Mouse (Mus musculus): ENCODE data around the gene Pim3. TPM values are rescaled to one million over a fixed set of nuclear protein-coding genes. Genes with fewer than 3 reads are reported as not detected.

Gene Pim3
- polyA plus RNA-seq, 1 experiment from 2014 or later, result 42.7 TPM

DNA sequence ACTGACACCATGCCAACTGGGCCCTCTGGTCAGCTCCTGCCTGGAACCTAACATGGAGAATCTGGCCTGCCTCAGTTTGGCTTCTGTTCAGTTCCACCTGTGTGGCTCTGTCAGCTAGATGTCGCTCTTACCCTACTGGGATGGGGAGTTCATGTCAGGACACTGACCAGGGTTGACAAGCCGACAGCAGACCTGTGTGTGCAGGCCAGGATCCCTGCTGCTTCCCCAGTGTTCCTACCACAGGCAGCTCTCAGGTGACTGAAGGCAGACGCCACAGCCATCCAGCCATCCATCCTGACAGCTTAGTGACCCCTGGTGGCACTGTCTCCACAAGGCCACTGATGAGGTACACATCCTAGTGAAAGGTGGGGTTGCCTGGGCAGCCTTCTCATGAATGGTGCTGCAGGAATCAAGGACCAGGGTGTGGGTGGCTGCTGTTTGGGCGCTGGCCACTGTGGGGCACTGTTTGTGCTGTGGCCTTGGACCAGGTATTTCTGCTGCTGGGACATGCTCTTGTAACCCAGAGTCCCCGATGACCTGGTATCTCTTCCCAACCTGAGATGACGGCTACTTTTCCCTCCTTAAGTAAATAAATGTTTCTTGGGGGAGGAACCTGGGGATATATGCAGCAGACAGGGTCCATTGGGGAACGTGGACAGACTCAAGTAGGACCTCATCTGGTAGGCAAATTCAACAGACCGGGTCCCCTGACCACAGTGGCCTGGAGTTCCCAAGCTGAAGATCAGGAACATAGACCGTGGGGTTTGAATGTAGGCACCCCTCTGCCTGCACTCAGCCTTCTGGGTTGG, 33.8 kb upstream of the Pim3 start:
- Histone ChIP-seq H3K4me1 (0 out of 2 replicates have a peak, but pooled peaks cover 4% of the 10 kb centered on the region), H3K4me3 (no peak overlapping the region), H3K36me3 (ENCODE audit: poor library complexity, severe bottlenecking) (peaks cover 47% of the 10 kb centered on the region), H3K27ac (no peak overlapping the region), H3K9ac (no peak overlapping the region), H3K27me3 (no peaks in the 10 kb centered on the region), H3K9me3 (replicated peaks) (no peaks in the 10 kb centered on the region), H3K4me2 (no peak overlapping the region)
- peak; percentile 46 for ATAC-seq
- 24% methylated on average over 9 of the region's 9 CpGs for WGBS

DNA sequence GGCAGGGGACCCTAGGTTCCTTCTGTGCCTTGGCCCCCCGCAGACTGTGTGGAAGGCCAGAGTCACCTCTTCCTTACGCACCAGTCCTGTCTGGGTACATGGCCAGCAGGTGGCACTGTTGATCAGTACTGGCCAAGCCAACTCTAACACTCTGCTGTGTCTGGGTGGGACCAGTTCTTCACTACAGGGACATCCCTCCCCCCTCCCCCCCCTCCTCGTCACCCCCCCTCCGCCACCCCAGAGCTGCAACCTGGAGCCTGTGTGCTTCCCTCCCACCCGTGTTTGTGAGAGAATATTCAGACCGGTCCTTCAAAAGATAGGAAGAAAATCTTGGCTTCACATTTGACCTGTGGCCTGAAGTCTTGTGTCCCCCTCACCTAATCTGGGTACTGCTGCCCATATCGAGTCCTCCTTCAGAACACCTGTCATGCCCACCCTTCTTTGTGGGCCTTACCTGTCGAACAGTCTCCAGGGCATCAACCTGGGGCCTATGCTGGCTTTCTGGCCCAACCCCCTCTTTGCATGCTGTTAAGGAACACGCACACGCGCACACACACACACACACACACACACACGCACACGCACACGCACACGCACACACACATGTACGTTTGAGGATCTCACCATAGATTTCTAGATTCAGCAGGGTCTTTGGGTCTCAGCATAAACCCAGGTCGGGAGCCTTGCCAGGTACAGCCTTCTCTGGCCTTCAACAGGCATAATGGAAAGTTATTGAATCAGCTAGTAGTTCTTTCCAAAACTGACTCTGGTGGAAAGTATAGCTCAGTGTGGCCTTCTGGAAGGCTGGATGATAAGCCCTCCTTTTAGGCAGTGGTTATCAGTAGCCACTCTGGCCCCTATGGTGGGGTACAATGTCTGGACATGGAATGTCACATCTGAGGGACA, 32.9 kb upstream of the Pim3 start:
- Histone ChIP-seq H3K36me3 (ENCODE audit: poor library complexity, severe bottlenecking) (peaks cover 38% of the 10 kb centered on the region), H3K9me3 (replicated peaks) (no peaks in the 10 kb centered on the region), H3K4me1 (0 out of 2 replicates have a peak, but pooled peaks cover 4% of the 10 kb centered on the region), H3K4me3 (no peak overlapping the region), H3K4me2 (no peak overlapping the region), H3K27me3 (no peaks in the 10 kb centered on the region), H3K9ac (no peak overlapping the region), H3K27ac (no peak overlapping the region)
- ATAC-seq, result peak; percentile 91
- WGBS, result 57% methylated on average over 17 of the region's 17 CpGs

DNA sequence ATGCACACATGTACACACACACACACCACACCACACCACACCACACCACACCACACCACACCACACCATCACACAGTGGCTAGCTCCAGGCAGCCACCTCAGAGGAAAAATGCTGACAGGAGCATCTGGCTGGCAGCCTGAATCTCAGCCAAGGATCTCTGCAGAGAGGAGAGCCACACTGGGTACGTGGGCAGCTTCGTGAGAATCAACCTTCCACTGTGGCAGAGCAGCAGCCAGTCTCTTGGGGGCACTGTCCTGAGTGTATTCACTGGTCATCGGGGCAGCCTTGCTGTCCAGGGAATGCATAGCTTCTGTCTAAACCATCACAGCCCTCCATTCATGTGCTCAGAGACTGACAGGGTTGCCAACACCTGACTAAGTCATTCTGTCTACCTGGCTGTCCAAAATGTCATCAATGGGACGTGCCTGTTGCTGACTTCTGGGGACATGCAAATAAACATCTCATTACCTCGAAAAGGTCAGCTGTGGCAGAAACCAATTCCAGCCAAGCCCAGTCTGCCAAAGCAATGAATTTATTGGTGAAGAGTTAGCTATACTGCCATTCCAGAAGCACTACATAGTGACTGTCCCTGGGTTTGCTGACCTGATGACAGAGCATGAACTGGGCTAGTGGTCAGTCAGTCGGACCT, 32.1 kb upstream of the Pim3 start:
- Histone ChIP-seq H3K4me2 (no peak overlapping the region), H3K4me1 (0 out of 2 replicates have a peak, but pooled peaks cover 4% of the 10 kb centered on the region), H3K4me3 (no peak overlapping the region), H3K36me3 (ENCODE audit: poor library complexity, severe bottlenecking) (peaks cover 29% of the 10 kb centered on the region), H3K9ac (no peak overlapping the region), H3K27me3 (no peaks in the 10 kb centered on the region), H3K27ac (no peak overlapping the region), H3K9me3 (replicated peaks) (no peaks in the 10 kb centered on the region)
- 76% methylated on average over 6 of the region's 6 CpGs for WGBS
- ATAC-seq, result no peak

DNA sequence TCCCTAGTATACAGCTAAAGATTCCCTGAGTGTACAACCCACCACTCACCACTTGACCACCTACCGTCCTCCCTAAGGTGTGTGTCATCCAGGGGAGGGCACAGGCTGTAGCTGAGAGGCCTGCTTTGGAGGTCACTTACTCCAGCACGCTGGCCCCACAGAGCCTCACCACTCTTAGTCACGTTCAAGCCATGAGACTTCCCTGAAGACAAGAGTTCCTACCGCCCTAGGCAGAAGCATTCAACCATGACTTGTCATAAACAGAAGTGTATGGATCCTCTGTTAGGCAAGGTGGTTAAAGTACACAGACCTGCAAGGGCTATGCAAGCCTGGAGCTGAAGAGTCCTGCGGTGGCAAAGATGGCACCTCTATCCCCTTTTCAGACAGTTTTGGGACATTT, 31.3 kb upstream of the Pim3 start:
- no peak overlapping the region for H3K4me2 ChIP-seq
- H3K27ac ChIP-seq, result no peak overlapping the region
- ATAC-seq, result no peak
- no peak overlapping the region for H3K9ac ChIP-seq
- H3K27me3 ChIP-seq, result no peaks in the 10 kb centered on the region
- H3K36me3 ChIP-seq (ENCODE audit: poor library complexity, severe bottlenecking), result peaks cover 22% of the 10 kb centered on the region
- H3K9me3 ChIP-seq (replicated peaks), result no peaks in the 10 kb centered on the region
- 0 out of 2 replicates have a peak, but pooled peaks cover 4% of the 10 kb centered on the region for H3K4me1 ChIP-seq
- no peak overlapping the region for H3K4me3 ChIP-seq
- 86% methylated on average over 5 of the region's 5 CpGs for WGBS

DNA sequence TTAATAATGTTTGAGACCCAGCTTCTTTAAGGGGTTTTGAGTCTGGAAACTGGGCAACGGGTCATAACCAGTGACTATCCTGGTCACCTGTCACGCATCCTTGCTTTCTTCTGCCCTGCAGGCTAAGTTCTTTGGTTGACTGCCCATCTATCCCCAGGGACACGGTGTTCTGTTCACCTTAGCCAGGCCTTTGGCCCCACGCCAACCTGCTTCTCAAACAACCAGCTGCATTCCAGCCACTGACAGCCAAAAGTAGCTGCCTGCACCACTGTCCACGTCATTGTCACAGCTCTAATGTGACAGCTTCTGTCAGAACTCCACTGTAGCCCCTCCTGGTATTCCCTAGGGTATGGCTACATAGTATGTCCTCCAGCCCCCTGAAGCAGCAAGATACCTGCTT, 30.5 kb upstream of the Pim3 start:
- Histone ChIP-seq H3K4me2 (no peak overlapping the region), H3K27me3 (no peaks in the 10 kb centered on the region), H3K9me3 (replicated peaks) (no peaks in the 10 kb centered on the region), H3K27ac (no peak overlapping the region), H3K9ac (no peak overlapping the region), H3K4me1 (0 out of 2 replicates have a peak, but pooled peaks cover 4% of the 10 kb centered on the region), H3K4me3 (no peak overlapping the region), H3K36me3 (ENCODE audit: poor library complexity, severe bottlenecking) (peaks cover 14% of the 10 kb centered on the region)
- WGBS, result 66% methylated on average over 5 of the region's 5 CpGs
- ATAC-seq, result no peak

DNA sequence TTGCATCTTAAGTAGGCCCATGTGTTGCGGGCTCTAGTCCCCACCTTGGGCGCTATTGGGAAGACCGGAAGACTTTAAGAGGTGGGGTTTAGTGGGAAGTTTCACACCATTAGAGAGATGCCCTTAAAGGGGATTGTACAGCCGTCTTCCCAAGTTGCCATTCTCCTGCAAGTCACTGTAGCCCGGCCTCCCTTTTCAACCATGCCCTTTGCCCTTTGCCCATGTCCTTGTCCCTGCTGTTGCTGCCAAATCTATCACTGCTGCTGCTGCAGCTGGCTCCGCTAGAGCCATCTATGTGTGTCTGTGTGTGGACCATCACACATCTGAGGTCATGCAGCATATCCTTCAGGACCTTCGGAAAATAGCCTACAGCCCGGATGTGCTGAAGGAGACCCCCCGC, 29.4 kb upstream of the Pim3 start:
- 86% methylated on average over 9 of the region's 9 CpGs for WGBS
- ATAC-seq, result no peak
- H3K4me2 ChIP-seq, result no peak overlapping the region
- no peak overlapping the region for H3K4me3 ChIP-seq
- no peaks in the 10 kb centered on the region for H3K9me3 ChIP-seq (replicated peaks)
- no peak overlapping the region for H3K27ac ChIP-seq
- H3K4me1 ChIP-seq, result peaks cover 10% of the 10 kb centered on the region
- 0 out of 2 replicates have a peak, but pooled peaks cover 3% of the 10 kb centered on the region for H3K36me3 ChIP-seq (ENCODE audit: poor library complexity, severe bottlenecking)
- H3K27me3 ChIP-seq, result no peaks in the 10 kb centered on the region
- no peak overlapping the region for H3K9ac ChIP-seq

DNA sequence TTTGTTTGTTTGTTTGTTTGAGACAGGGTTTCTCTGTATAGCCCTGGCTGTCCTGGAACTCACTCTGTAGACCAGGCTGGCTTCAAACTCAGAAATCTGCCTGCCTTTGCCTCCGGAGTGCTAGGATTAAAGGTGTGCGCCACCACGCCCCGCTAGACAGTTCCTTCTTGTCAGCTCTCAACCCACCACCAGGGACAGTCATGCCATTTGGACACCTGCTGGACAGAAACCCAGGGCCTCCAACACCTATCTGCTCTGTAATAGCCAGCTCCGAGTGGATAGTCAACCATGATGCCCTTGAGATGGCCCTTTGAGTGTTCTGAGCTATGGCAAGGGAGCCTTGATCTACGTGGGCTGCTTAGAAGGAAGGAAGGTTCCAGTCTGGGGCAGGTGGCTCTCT, 26.0 kb upstream of the Pim3 start:
- Histone ChIP-seq H3K9me3 (replicated peaks) (no peaks in the 10 kb centered on the region), H3K4me1 (peaks cover 31% of the 10 kb centered on the region), H3K27ac (no peak overlapping the region), H3K36me3 (ENCODE audit: poor library complexity, severe bottlenecking) (no peaks in the 10 kb centered on the region), H3K27me3 (no peaks in the 10 kb centered on the region), H3K4me2 (no peak overlapping the region), H3K4me3 (no peak overlapping the region), H3K9ac (no peak overlapping the region)
- no peak for ATAC-seq
- WGBS, result 80% methylated on average over 6 of the region's 6 CpGs

DNA sequence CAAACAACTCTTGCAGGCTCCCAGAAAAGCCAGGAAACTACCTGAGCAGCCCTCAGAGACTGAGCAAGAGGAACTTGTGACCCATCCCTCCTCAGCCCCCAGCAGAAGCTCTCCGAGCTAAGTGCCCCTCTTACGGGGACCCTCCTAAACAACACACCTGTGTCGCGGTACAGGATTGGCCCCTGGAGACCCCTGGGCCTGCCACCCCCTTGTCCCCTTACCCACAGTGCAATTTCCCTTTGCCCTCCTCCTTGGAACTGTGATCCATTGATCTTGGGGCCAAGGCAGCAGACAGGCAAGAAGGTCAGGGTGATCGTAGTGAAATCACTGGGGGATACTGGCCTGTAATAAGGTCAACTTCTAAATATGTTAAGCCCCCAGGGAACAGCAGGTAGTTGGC, 25.4 kb upstream of the Pim3 start:
- H3K27ac ChIP-seq, result no peak overlapping the region
- no peaks in the 10 kb centered on the region for H3K27me3 ChIP-seq
- peak overlapping the region; percentile 21; the same call in 1 of the 2 replicates for H3K9ac ChIP-seq
- H3K4me2 ChIP-seq, result peak overlapping the region; percentile 81; the same call in 1 of the 2 replicates
- WGBS, result 87% methylated on average over 5 of the region's 5 CpGs
- H3K4me3 ChIP-seq, result no peak overlapping the region
- H3K36me3 ChIP-seq (ENCODE audit: poor library complexity, severe bottlenecking), result no peaks in the 10 kb centered on the region
- peaks cover 29% of the 10 kb centered on the region for H3K4me1 ChIP-seq
- ATAC-seq, result 0 out of 2 replicates have a peak, but pooled peaks have one; percentile 1
- no peaks in the 10 kb centered on the region for H3K9me3 ChIP-seq (replicated peaks)

DNA sequence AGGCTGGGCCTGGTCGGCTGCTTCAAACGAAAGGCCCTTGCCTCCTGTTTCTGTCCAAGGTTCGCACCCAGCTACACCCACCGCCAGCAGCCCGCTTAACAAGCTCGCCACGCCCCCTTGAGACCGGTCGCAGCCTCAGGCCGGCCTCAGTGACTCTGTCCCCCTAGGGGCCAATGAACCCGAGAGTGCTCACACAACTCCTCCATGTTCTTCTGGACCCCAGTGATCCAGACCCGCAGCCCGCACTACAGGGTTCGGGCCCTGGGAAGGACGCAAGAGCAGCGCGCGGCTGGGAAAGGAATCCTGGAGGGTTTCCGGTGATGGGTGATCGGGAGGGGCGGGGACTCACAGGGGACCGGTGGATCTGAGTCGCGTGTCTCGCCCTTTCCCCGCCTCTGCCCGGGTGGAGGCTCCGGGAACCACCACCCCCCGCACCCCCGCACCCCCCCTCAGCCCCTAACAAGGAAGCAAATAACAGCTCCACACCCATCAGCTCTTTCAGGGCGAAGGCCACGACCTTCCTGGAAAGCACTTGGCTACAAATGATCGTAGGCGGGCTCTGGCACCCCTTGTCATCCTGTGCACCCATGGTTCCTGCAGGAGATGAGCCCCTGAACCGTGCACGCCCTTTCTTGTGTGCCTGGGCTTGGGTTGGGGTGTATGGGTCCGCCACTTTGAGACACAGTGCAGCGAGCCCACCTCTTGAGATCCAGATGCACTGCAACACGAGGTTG, 24.6 kb upstream of the Pim3 start:
- Histone ChIP-seq H3K4me1 (peaks cover 26% of the 10 kb centered on the region), H3K9ac (peak overlapping the region; percentile 65), H3K36me3 (ENCODE audit: poor library complexity, severe bottlenecking) (no peaks in the 10 kb centered on the region), H3K27ac (peak overlapping the region; percentile 14; the same call in 1 of the 2 replicates), H3K4me2 (peak overlapping the region; percentile 81), H3K4me3 (peak overlapping the region; percentile 48), H3K27me3 (no peaks in the 10 kb centered on the region), H3K9me3 (replicated peaks) (no peaks in the 10 kb centered on the region)
- WGBS, result under 1% methylated on average over 39 of the region's 39 CpGs
- peak; percentile 70 for ATAC-seq

DNA sequence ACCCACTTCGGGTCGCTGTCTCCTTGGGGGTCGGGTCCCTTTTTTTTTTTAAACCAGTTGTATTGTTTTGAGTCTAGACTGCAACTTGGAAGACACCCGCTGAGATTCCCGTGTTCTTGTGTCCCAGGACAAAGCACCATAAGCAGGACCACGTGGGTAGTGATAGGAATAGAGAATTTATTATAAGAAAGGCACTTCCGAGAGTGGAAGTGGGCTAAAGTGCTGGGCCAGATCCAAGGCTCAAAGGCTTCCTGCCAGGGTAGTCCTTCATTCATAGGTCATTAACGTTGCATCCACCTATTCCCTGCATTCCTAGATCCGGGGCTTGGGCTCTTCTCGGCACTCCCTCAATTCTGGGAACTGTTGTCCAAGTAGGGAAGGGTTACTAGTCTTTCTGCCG, 24.0 kb upstream of the Pim3 start:
- Histone ChIP-seq H3K27ac (peak overlapping the region; percentile 14; the same call in 1 of the 2 replicates), H3K27me3 (no peaks in the 10 kb centered on the region), H3K4me1 (peaks cover 26% of the 10 kb centered on the region), H3K4me2 (peak overlapping the region; percentile 81), H3K4me3 (peak overlapping the region; percentile 48), H3K9me3 (replicated peaks) (no peaks in the 10 kb centered on the region), H3K36me3 (ENCODE audit: poor library complexity, severe bottlenecking) (no peaks in the 10 kb centered on the region), H3K9ac (peak overlapping the region; percentile 65)
- 1% methylated on average over 11 of the region's 11 CpGs for WGBS
- ATAC-seq, result no peak

DNA sequence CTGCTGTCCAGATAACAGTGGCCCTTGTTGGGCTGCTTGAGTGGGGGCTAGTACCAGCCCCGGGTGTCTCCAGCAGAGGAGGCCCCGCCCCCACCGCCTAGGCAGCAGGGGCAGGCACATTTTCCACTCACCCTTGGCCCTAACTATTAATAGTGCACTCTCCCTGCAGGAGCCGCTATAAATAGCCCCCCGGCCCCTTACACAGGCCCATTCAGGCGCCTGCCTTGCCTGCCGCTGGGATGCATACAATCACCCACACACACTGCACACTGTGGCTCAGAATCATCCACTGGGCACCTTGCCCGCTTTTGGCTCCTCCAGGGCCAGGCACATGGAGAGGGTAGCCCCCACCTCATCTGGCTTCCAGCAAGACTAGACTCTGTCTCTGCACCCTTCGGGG, 22.7 kb upstream of the Pim3 start:
- peak; percentile 76; the same call in 1 of the 2 replicates for ATAC-seq
- 18% methylated on average over 9 of the region's 9 CpGs for WGBS
- Histone ChIP-seq H3K4me1 (peaks cover 30% of the 10 kb centered on the region), H3K36me3 (ENCODE audit: poor library complexity, severe bottlenecking) (no peaks in the 10 kb centered on the region), H3K4me3 (no peak overlapping the region), H3K27ac (peak overlapping the region; percentile 57), H3K9me3 (replicated peaks) (no peaks in the 10 kb centered on the region), H3K27me3 (no peaks in the 10 kb centered on the region), H3K4me2 (peak overlapping the region; percentile 20), H3K9ac (peak overlapping the region; percentile 21; the same call in 1 of the 2 replicates)
